Mouse (Mus musculus) lung, postnatal 0 days (tissue): ENCODE measurements around the gene Fam104a. TPM values are rescaled to one million over a fixed set of nuclear protein-coding genes. Genes with fewer than 3 reads are reported as not detected.
A peak's percentile ranks its signal among the peaks of the same experiment; 100 is the strongest.

Source experiments
- ATAC-seq: fragments of 200-750 bp; cut with Nextera tagmentation; 2 replicates; pipeline ENCODE4 v1.8.0; 2017; ENCODE audit warnings: moderate library complexity
- DNase-seq: peaks from one replicate; pipeline ENCODE4 v3.0.0-alpha.2; 2016; ENCODE audit warnings: low spot score
- H3K27ac ChIP-seq: fragments of 300-500 bp; sonication (generic); 2 replicates; pipeline ENCODE4 v1.5.1; 2014; ENCODE audit warnings: antibody characterized with exemption, mild to moderate bottlenecking, low read length, mixed read lengths
- H3K27me3 ChIP-seq: fragments of 300-500 bp; sonication (generic); replicated peaks from 2 replicates; pipeline ENCODE4 v1.6.1; 2014; ENCODE audit warnings: low read length, mixed read lengths; ENCODE audit not compliant: insufficient read depth
- H3K36me3 ChIP-seq: fragments of 300-500 bp; sonication (generic); 2 replicates; pipeline ENCODE4 v1.6.1; 2014; ENCODE audit warnings: low read length, mixed read lengths; ENCODE audit not compliant: insufficient read depth
- H3K4me1 ChIP-seq: fragments of 300-500 bp; sonication (generic); 2 replicates; pipeline ENCODE4 v1.6.1; 2014; ENCODE audit warnings: antibody characterized with exemption, low read depth, low read length, mixed read lengths; ENCODE audit not compliant: insufficient read depth
- H3K4me2 ChIP-seq: fragments of 300-500 bp; sonication (generic); replicated peaks from 2 replicates; pipeline ENCODE4 v1.6.1; 2014; ENCODE audit warnings: low read depth, mild to moderate bottlenecking, low read length, moderate library complexity, mixed read lengths
- H3K4me3 ChIP-seq: fragments of 300-500 bp; sonication (generic); 2 replicates; pipeline ENCODE4 v1.5.1; 2014; ENCODE audit warnings: low read depth, low read length
- H3K9ac ChIP-seq: fragments of 300-500 bp; sonication (generic); replicated peaks from 2 replicates; pipeline ENCODE4 v1.6.1; 2014; ENCODE audit warnings: low read depth, mild to moderate bottlenecking
- H3K9me3 ChIP-seq: fragments of 300-500 bp; sonication (generic); 2 replicates; pipeline ENCODE4 v1.6.1; 2016; ENCODE audit warnings: low read length, mixed read lengths
- CTCF ChIP-seq: IDR thresholded peaks from 2 replicates; pipeline ENCODE4 v1.5.1; 2016; ENCODE audit warnings: antibody characterized with exemption, mild to moderate bottlenecking
- EP300 ChIP-seq: IDR thresholded peaks from 2 replicates; pipeline ENCODE4 v1.6.1; 2016; ENCODE audit warnings: antibody characterized with exemption, mild to moderate bottlenecking, control low read depth
- WGBS: fragments of 180-500 bp; shearing (Covaris S2); extraction: QIAGEN DNeasy Blood & Tissue Kit; methylation state at CpG from one replicate; pipeline ENCODE4 v1.1.7; 2014; 5-methylcytosine and 5-hydroxymethylcytosine counted together
- polyA plus RNA-seq: library from polyadenylated mRNA; unstranded; fragments of >200 nt; fragmentation: Nextera tagmentation; extraction: Ambion mirVana; gene quantifications from 2 replicates; pipeline ENCODE4 v1.2.1, GENCODE M21; 2015

The Fam104a gene
- polyA plus RNA-seq, 1 experiment from 2014 or later, result 44.1 TPM

DNA sequence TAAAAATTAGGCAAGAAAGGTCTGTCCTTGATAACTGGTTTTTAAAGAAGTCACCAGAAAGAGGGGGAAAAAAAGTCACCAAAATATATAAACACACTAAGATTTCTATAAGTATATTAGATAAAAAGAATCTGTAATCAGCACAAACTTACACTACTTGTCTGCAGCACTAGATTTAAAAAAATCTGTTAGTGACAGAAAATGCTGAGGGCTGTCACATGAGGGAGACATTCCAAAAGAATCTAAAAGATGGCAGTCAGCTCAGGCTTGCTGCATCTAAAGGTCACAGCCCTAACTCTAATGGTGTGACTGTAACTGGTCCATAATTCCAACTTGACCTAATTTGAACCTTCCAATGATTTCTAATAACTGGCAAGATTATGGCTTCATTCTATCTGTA lies 2.0 kb downstream of the Fam104a start:
- ATAC-seq (no peak), DNase-seq (no peak)
- Histone ChIP-seq H3K4me3 (no peak overlapping the region), H3K27ac (no peak overlapping the region), H3K4me1 (peaks cover 12% of the 10 kb centered on the region; the same call in 1 of the 2 replicates), H3K4me2 (peak overlapping the region; percentile 85; the same call in 1 of the 2 replicates), H3K9me3 (no peaks in the 10 kb centered on the region), H3K27me3 (no peaks in the 10 kb centered on the region), H3K9ac (no peak overlapping the region), H3K36me3 (no peaks in the 10 kb centered on the region)
- TF ChIP-seq CTCF, result peak; percentile 20; the same call in 1 of the 2 replicates
- no peak for TF ChIP-seq EP300

DNA sequence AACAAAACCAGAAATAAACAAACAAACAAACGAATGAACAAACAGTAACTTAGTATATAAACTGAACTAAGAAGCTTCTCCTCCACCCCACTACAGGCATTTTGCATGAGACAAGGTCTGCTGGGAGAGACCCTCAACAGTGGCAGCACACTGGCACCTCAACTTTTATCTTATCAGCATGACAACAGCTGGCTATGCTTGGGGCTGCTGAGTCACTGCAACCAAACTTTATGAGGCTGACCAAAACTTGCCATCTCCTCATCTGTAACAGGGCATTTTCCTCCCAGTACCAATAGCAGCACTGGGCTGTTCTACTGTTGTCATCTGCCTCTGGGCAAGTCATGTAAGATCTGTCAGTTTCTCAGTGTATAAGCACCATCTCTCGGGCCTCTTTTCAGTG lies 3.0 kb downstream of the Fam104a start:
- H3K27me3 ChIP-seq, result no peaks in the 10 kb centered on the region
- H3K4me2 ChIP-seq, result no peak overlapping the region
- ATAC-seq (no peak), DNase-seq (no peak)
- no peaks in the 10 kb centered on the region for H3K9me3 ChIP-seq
- no peak overlapping the region for H3K27ac ChIP-seq
- H3K4me3 ChIP-seq, result no peak overlapping the region
- H3K4me1 ChIP-seq, result peaks cover 12% of the 10 kb centered on the region; the same call in 1 of the 2 replicates
- no peak overlapping the region for H3K9ac ChIP-seq
- TF ChIP-seq EP300, result no peak
- H3K36me3 ChIP-seq, result 0 out of 2 replicates have a peak, but pooled peaks cover 3% of the 10 kb centered on the region
- WGBS, result 71% methylated on average over 2 of the region's 2 CpGs

DNA sequence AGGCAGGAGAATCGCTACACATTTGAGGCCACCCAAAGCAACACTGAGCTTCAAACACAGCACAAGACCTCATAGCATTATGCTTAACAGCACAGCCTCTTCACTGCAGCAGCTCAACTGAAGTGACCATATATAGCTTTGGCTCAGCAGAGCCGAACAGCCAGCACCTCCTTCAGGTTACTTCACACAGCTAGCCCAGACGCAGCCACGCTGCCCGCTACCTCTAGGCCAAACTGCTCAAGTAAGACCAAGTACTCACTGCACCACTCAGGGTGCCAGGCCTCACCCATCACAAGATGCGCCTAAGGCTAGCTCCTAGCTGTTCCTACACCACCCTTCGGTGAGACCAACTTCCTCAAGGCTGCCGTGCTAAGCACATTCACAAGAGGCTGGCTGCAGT lies 5.6 kb downstream of the Fam104a start:
- Histone ChIP-seq H3K4me1 (peaks cover 10% of the 10 kb centered on the region; the same call in 1 of the 2 replicates), H3K27ac (no peak overlapping the region), H3K27me3 (no peaks in the 10 kb centered on the region), H3K9me3 (no peaks in the 10 kb centered on the region), H3K4me2 (no peak overlapping the region), H3K9ac (no peak overlapping the region), H3K36me3 (peaks cover 11% of the 10 kb centered on the region; the same call in 1 of the 2 replicates), H3K4me3 (no peak overlapping the region)
- WGBS, result 70% methylated on average over 8 of the region's 8 CpGs
- ATAC-seq (peak; percentile 12; the same call in 1 of the 2 replicates), DNase-seq (no peak)
- TF ChIP-seq EP300 (no peak), CTCF (no peak; the same call in 1 of the 2 replicates)

DNA sequence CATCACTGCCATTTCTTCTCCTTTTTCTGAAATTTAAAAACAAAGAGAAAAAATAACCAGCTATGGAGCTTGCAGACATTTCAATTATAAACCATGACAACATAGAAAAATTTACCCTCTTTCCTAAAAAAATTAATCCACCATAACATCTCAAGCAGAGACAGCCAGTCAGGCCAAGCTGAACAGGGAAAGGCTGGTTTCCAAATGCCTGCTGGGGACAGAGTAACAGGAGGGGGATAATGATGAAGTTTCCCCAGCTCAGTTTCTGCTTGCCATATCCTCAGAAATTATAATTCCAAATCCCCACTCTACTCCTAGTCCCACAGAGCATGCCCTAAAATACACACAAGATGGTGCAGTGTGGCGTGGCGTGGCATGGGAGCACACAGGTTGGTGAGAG lies 6.6 kb downstream of the Fam104a start:
- H3K27me3 ChIP-seq, result no peaks in the 10 kb centered on the region
- peaks cover 18% of the 10 kb centered on the region for H3K36me3 ChIP-seq
- H3K4me2 ChIP-seq, result no peak overlapping the region
- TF ChIP-seq EP300, result no peak
- peaks cover 6% of the 10 kb centered on the region; the same call in 1 of the 2 replicates for H3K4me1 ChIP-seq
- no peak overlapping the region for H3K9ac ChIP-seq
- H3K4me3 ChIP-seq, result no peak overlapping the region
- DNase-seq, result no peak
- no peaks in the 10 kb centered on the region for H3K9me3 ChIP-seq
- WGBS, result 91% methylated on average over 2 of the region's 2 CpGs
- no peak overlapping the region for H3K27ac ChIP-seq
- no peak for ATAC-seq

DNA sequence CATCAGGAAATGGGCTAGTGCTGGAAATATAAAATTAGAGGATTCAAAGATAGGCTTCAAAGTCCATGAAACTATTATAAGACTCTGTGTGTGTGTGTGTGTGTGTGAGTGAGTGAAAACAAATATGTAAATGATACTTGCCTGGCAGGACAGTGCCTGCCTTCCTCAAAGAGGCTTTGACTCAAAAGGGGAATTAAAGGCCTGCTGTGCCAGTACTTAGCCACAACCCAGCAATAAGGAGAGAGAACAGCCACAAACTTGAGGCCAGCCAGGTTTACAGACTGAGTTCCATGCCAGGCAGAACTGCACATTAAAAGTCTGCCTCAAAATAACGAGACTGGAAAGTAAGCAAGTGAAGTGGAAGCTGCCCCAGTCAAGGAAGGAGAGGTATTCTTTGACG lies 7.1 kb downstream of the Fam104a start:
- H3K4me1 ChIP-seq, result peaks cover 5% of the 10 kb centered on the region; the same call in 1 of the 2 replicates
- TF ChIP-seq CTCF (no peak), EP300 (no peak)
- no peak overlapping the region for H3K27ac ChIP-seq
- 67% methylated on average over 2 of the region's 2 CpGs for WGBS
- no peak overlapping the region for H3K4me3 ChIP-seq
- DNase-seq (no peak), ATAC-seq (no peak)
- H3K9ac ChIP-seq, result no peak overlapping the region
- H3K9me3 ChIP-seq, result no peaks in the 10 kb centered on the region
- peaks cover 18% of the 10 kb centered on the region for H3K36me3 ChIP-seq
- H3K4me2 ChIP-seq, result no peak overlapping the region
- no peaks in the 10 kb centered on the region for H3K27me3 ChIP-seq

DNA sequence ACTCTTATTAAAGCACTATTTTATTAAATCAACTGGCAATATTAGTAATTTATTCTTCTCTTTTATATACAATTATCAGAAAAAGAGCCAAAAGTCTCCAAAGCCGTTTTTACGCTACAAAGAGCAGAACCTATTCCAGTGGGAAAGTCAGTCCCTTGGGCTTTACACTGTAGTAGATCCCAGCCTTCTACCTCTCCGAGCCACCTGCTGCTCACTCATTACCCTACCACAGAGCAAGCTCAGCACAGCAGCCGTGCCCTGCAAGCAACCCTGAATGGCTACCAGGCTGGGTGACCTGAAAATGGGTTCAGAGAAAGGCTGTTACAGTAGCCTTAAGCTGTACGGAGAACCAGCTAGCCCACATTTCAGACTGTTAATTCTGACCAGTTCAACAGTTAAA lies 9.4 kb downstream of the Fam104a start:
- H3K4me3 ChIP-seq, result no peak overlapping the region
- H3K27me3 ChIP-seq, result no peaks in the 10 kb centered on the region
- no peak for DNase-seq
- TF ChIP-seq EP300, result no peak
- TF ChIP-seq CTCF, result no peak
- H3K9ac ChIP-seq, result no peak overlapping the region
- no peak for ATAC-seq
- peaks cover 23% of the 10 kb centered on the region for H3K36me3 ChIP-seq
- H3K27ac ChIP-seq, result no peak overlapping the region
- no peak overlapping the region for H3K4me2 ChIP-seq
- no peaks in the 10 kb centered on the region for H3K4me1 ChIP-seq
- no peaks in the 10 kb centered on the region for H3K9me3 ChIP-seq
- WGBS, result 91% methylated on average over 5 of the region's 5 CpGs

DNA sequence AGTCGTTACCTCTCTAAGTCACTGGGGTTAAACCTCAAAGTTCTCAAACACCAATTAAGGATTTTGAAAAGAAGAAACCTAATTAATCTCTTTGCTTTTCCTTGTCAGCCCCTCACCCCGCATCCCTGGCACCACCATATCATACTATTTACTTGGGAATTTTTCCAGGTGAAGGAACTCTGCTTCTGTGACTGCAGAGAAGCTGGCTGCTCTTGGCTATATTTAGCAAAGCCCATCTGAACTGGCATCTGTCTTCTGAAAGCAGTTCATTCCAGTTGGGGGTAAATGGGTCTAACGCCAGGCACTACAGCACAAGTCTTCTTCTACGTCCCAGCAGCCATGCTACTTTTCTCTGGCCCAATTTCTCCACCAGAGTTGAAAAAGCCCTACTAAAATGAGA lies 10.3 kb downstream of the Fam104a start:
- H3K27ac ChIP-seq, result no peak overlapping the region

More for the DNA sequence above, 10.3 kb downstream of the Fam104a start:
- Histone ChIP-seq H3K9me3 (no peaks in the 10 kb centered on the region), H3K4me2 (no peak overlapping the region), H3K4me1 (no peaks in the 10 kb centered on the region), H3K36me3 (peaks cover 23% of the 10 kb centered on the region), H3K27me3 (no peaks in the 10 kb centered on the region), H3K9ac (no peak overlapping the region), H3K4me3 (no peak overlapping the region)
- WGBS, result 86% methylated on average over 4 of the region's 4 CpGs
- TF ChIP-seq CTCF, result no peak
- no peak for TF ChIP-seq EP300
- DNase-seq (no peak), ATAC-seq (no peak)
